Mouse (Mus musculus) embryonic facial prominence, embryonic 13.5 days (tissue): Measurements from ENCODE around the gene Angptl8. TPM values are rescaled to one million over a fixed set of nuclear protein-coding genes. Genes with fewer than 3 reads are reported as not detected.

Experiments used
- ATAC-seq: fragments of 200-750 bp; cut with Nextera tagmentation; 2 replicates; pipeline ENCODE4 v1.8.0; 2017; ENCODE audit warnings: low read depth; ENCODE audit not compliant: insufficient number of reproducible peaks, insufficient read depth, low FRiP score, low TSS enrichment
- H3K27ac ChIP-seq: fragments of 300-500 bp; sonication (generic); 2 replicates; pipeline ENCODE4 v1.5.1; 2015; ENCODE audit warnings: moderate library complexity, mild to moderate bottlenecking, inconsistent platforms
- H3K27me3 ChIP-seq: fragments of 300-500 bp; sonication (generic); 2 replicates; pipeline ENCODE4 v1.6.1; 2015; ENCODE audit warnings: mild to moderate bottlenecking, inconsistent platforms
- H3K36me3 ChIP-seq: fragments of 300-500 bp; sonication (generic); 2 replicates; pipeline ENCODE4 v1.6.1; 2015; ENCODE audit warnings: mild to moderate bottlenecking, inconsistent platforms
- H3K4me1 ChIP-seq: fragments of 300-500 bp; sonication (generic); 2 replicates; pipeline ENCODE4 v1.6.1; 2015; ENCODE audit warnings: inconsistent platforms
- H3K4me2 ChIP-seq: fragments of 300-500 bp; sonication (generic); 2 replicates; pipeline ENCODE4 v1.6.1; 2015; ENCODE audit warnings: moderate library complexity, mild to moderate bottlenecking, inconsistent platforms
- H3K4me3 ChIP-seq: fragments of 300-500 bp; sonication (generic); 2 replicates; pipeline ENCODE4 v1.5.1; 2015; ENCODE audit warnings: mild to moderate bottlenecking, inconsistent platforms
- H3K9ac ChIP-seq: fragments of 300-500 bp; sonication (generic); 2 replicates; pipeline ENCODE4 v1.6.1; 2015; ENCODE audit warnings: mild to moderate bottlenecking, inconsistent platforms
- H3K9me3 ChIP-seq: fragments of 300-500 bp; sonication (generic); 2 replicates; pipeline ENCODE4 v1.6.1; 2016; ENCODE audit warnings: inconsistent platforms
- WGBS: fragments of 180-500 bp; shearing (Covaris S2); methylation state at CpG from one replicate; pipeline ENCODE4 v1.1.7; 2015; ENCODE audit warnings: mixed read lengths; 5-methylcytosine and 5-hydroxymethylcytosine counted together
- polyA plus RNA-seq: library from polyadenylated mRNA; unstranded; fragments of >200 nt; fragmentation: Nextera tagmentation; extraction: Ambion mirVana; gene quantifications from 2 replicates; pipeline ENCODE4 v1.2.1, GENCODE M21; 2015

Gene Angptl8
- polyA plus RNA-seq, 1 experiment from 2014 or later, result 0.74 TPM

GRCm38 (mm10) chr9:21818125-21818524 is 17.2 kb upstream of the Angptl8 start:
- Histone ChIP-seq H3K4me1 (no peaks in the 10 kb centered on the region), H3K4me3 (no peak overlapping the region), H3K27me3 (no peaks in the 10 kb centered on the region), H3K27ac (no peak overlapping the region), H3K4me2 (no peak overlapping the region), H3K36me3 (peaks cover 64% of the 10 kb centered on the region), H3K9me3 (no peaks in the 10 kb centered on the region), H3K9ac (no peak overlapping the region)
- WGBS, result 77% methylated on average over 4 of the region's 4 CpGs
- no peak for ATAC-seq

DNA sequence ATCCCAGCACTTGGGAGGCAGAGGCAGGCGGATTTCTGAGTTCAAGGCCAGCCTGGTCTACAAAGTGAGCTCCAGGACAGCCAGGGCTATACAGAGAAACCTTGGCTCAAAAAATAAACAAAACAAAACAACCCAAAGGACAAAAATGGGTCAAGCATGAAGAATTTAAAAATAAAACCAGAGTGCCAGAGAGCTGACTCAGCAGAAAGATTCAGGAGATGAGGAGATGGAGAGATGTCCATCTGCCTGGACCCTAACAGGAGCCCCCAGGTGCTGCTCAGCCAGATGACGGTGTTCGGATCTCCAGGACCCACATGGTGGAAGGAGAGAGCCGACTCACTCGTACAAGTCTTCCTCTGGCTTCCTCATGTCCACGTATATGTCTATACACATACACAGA is 16.7 kb upstream of the Angptl8 start:
- H3K4me1 ChIP-seq, result no peaks in the 10 kb centered on the region
- peaks cover 61% of the 10 kb centered on the region for H3K36me3 ChIP-seq

GRCm38 (mm10) chr9:21819181-21819729 is 16.1 kb upstream of the Angptl8 start:
- H3K36me3 ChIP-seq, result peaks cover 61% of the 10 kb centered on the region
- H3K4me2 ChIP-seq, result no peak overlapping the region
- no peak overlapping the region for H3K9ac ChIP-seq
- no peaks in the 10 kb centered on the region for H3K27me3 ChIP-seq
- no peak overlapping the region for H3K27ac ChIP-seq
- no peak for ATAC-seq
- no peak overlapping the region for H3K4me3 ChIP-seq
- no peaks in the 10 kb centered on the region for H3K9me3 ChIP-seq
- WGBS, result 95% methylated on average over 2 of the region's 2 CpGs
- no peaks in the 10 kb centered on the region for H3K4me1 ChIP-seq

More for the DNA sequence above, 16.7 kb upstream of the Angptl8 start:
- no peak overlapping the region for H3K4me3 ChIP-seq
- no peak for ATAC-seq
- no peak overlapping the region for H3K9ac ChIP-seq
- WGBS, result 86% methylated on average over 6 of the region's 6 CpGs
- H3K27ac ChIP-seq, result no peak overlapping the region
- H3K27me3 ChIP-seq, result no peaks in the 10 kb centered on the region
- H3K4me2 ChIP-seq, result no peak overlapping the region
- no peaks in the 10 kb centered on the region for H3K9me3 ChIP-seq

- Histone ChIP-seq H3K4me3 (no peak overlapping the region), H3K27me3 (no peaks in the 10 kb centered on the region), H3K36me3 (peaks cover 61% of the 10 kb centered on the region), H3K4me1 (no peaks in the 10 kb centered on the region), H3K9me3 (no peaks in the 10 kb centered on the region), H3K9ac (no peak overlapping the region), H3K27ac (no peak overlapping the region), H3K4me2 (no peak overlapping the region)
- no peak for ATAC-seq
- WGBS, result 82% methylated on average over 12 of the region's 12 CpGs
Measured at GRCm38 (mm10) chr9:21820183-21820582, 15.1 kb upstream of the Angptl8 start.

DNA sequence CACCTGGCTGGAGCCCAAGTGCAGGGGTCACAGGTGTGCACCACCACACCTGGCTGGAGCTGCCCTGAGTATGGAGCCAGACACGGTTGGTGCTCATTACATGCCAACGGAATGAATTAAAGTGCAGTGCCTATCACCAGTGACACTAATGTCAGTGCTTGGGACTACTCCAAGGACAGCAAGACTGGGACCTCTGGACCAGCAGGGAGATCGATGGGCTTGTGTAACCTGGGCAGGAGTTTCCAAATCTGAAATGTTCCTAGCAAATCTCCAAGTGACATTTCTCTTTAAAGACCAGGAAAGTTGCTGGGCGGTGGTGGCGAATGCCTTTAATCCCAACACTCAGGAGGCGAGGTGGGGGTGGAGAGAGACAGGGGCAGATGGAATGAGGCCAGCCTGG is 12.6 kb upstream of the Angptl8 start:
- Histone ChIP-seq H3K27ac (no peak overlapping the region), H3K9ac (no peak overlapping the region), H3K4me3 (no peak overlapping the region), H3K4me1 (no peaks in the 10 kb centered on the region), H3K9me3 (no peaks in the 10 kb centered on the region), H3K27me3 (no peaks in the 10 kb centered on the region), H3K4me2 (no peak overlapping the region), H3K36me3 (peaks cover 48% of the 10 kb centered on the region)
- ATAC-seq, result no peak
- WGBS, result 75% methylated on average over 6 of the region's 6 CpGs

- no peak overlapping the region for H3K27ac ChIP-seq
- H3K4me3 ChIP-seq, result no peak overlapping the region
- 66% methylated on average over 4 of the region's 4 CpGs for WGBS
- no peaks in the 10 kb centered on the region for H3K9me3 ChIP-seq
- peaks cover 48% of the 10 kb centered on the region for H3K36me3 ChIP-seq
- no peak for ATAC-seq
- no peaks in the 10 kb centered on the region for H3K27me3 ChIP-seq
- H3K4me1 ChIP-seq, result no peaks in the 10 kb centered on the region
- no peak overlapping the region for H3K9ac ChIP-seq
- no peak overlapping the region for H3K4me2 ChIP-seq
Measured at GRCm38 (mm10) chr9:21823957-21824356, 11.4 kb upstream of the Angptl8 start.

- H3K9ac ChIP-seq, result no peak overlapping the region
- whole genome bisulfite sequencing, result 62% methylated on average over 10 of the region's 10 CpGs
- H3K36me3 ChIP-seq, result peaks cover 48% of the 10 kb centered on the region
- no peak overlapping the region for H3K4me3 ChIP-seq
- H3K9me3 ChIP-seq, result no peaks in the 10 kb centered on the region
- H3K4me1 ChIP-seq, result no peaks in the 10 kb centered on the region
- H3K4me2 ChIP-seq, result no peak overlapping the region
- ATAC-seq, result no peak; the same call in 1 of the 2 replicates
- H3K27me3 ChIP-seq, result no peaks in the 10 kb centered on the region
- H3K27ac ChIP-seq, result no peak overlapping the region
Measured at GRCm38 (mm10) chr9:21824366-21824765, 10.9 kb upstream of the Angptl8 start.

- no peak overlapping the region for H3K4me3 ChIP-seq
- H3K36me3 ChIP-seq, result peaks cover 63% of the 10 kb centered on the region
- H3K9me3 ChIP-seq, result no peaks in the 10 kb centered on the region
- H3K9ac ChIP-seq, result no peak overlapping the region
- no peak overlapping the region for H3K27ac ChIP-seq
- WGBS, result 87% methylated on average over 14 of the region's 14 CpGs
- no peak overlapping the region for H3K4me2 ChIP-seq
- H3K27me3 ChIP-seq, result no peaks in the 10 kb centered on the region
- no peaks in the 10 kb centered on the region for H3K4me1 ChIP-seq
- no peak for ATAC-seq
Measured at GRCm38 (mm10) chr9:21829834-21830460, 5.4 kb upstream of the Angptl8 start.

DNA sequence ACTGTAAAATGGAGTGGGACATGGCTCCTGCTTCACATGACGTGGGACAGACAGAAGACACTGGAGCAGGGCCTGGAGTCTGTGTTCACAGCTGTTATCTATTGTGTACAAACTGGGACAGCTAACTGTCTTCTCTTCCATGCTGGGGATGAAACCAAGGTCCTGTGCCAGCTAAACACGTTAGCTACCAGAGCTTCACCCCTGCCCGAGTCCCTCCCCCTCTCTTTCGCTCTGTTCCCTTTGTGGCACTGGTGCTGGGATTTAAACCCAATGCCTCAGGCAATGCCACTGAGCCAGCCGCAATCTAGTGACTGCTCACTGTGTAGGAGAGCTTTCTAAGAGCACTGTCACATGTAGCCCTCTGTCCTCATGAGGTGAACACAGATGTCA is 4.9 kb upstream of the Angptl8 start:
- H3K36me3 ChIP-seq, result peaks cover 65% of the 10 kb centered on the region
- 73% methylated on average over 5 of the region's 5 CpGs for WGBS
- ATAC-seq, result no peak

GRCm38 (mm10) chr9:21830936-21831335 is 4.4 kb upstream of the Angptl8 start:
- Histone ChIP-seq H3K27me3 (no peaks in the 10 kb centered on the region), H3K4me2 (no peak overlapping the region), H3K4me1 (no peaks in the 10 kb centered on the region), H3K27ac (no peak overlapping the region), H3K9me3 (no peaks in the 10 kb centered on the region), H3K36me3 (peaks cover 67% of the 10 kb centered on the region), H3K4me3 (no peak overlapping the region), H3K9ac (no peak overlapping the region)
- 87% methylated on average over 11 of the region's 11 CpGs for WGBS
- ATAC-seq, result no peak

More for the DNA sequence above, 4.9 kb upstream of the Angptl8 start:
- H3K27me3 ChIP-seq, result no peaks in the 10 kb centered on the region
- H3K9me3 ChIP-seq, result no peaks in the 10 kb centered on the region
- no peak overlapping the region for H3K27ac ChIP-seq
- no peak overlapping the region for H3K9ac ChIP-seq
- no peak overlapping the region for H3K4me3 ChIP-seq
- H3K4me2 ChIP-seq, result no peak overlapping the region
- no peaks in the 10 kb centered on the region for H3K4me1 ChIP-seq

DNA sequence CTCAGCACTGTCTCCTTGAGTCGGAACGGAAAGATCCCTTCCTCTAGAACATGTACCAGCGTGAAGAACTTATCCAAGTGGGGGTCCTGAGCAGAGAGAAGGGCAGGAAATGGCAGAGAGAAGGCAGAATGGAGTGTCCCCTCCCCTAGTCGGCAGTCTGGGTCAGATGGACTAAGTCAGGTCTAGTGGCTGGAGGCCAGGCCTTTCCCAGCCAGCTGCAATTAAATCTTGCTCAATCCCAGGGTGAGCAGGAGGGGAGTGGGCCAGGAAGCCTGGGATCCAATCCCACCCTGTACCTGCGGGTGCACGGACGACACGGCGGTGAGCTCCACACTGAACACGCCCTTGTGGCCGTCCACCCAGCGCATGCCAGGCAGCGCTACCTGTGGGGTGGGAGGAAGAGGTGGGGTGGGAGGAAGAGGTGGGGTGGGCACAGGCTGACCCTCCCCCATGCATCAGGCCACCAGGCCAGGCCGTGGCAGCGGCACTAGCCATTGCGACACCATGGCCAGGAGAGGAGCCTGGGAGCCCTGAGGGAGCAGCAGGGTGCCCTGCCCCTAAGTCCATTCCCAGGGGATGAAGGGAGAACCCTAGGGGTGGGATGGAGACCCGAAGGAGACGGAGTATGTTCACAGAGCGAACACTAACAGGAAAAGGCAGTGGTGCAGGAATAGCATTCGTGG is 3.6 kb upstream of the Angptl8 start:
- H3K27me3 ChIP-seq, result no peaks in the 10 kb centered on the region
- no peak for ATAC-seq
- H3K9ac ChIP-seq, result no peak overlapping the region
- no peak overlapping the region for H3K27ac ChIP-seq
- peaks cover 67% of the 10 kb centered on the region for H3K36me3 ChIP-seq
- H3K4me3 ChIP-seq, result no peak overlapping the region
- no peak overlapping the region for H3K4me2 ChIP-seq
- H3K9me3 ChIP-seq, result no peaks in the 10 kb centered on the region
- 94% methylated on average over 20 of the region's 20 CpGs for WGBS
- no peaks in the 10 kb centered on the region for H3K4me1 ChIP-seq

DNA sequence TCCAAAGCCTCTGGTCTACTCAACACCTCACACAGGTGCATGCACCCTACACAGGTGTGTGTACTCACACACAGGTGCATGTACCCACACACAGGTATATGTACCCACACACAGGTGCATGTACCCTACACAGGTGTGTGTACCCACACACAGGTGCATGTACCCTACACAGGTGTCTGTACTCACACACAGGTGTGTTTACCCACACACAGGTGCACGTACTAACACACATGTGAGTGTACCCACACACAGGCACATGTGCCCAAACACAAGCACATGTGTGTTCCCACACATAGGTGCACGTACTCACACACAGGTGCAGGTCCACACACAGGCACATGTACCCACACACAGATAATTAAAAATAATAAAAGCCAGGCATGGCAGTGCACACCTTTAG is 2.4 kb downstream of the Angptl8 start:
- Histone ChIP-seq H3K9ac (no peak overlapping the region), H3K27ac (no peak overlapping the region), H3K9me3 (no peaks in the 10 kb centered on the region), H3K36me3 (peaks cover 75% of the 10 kb centered on the region), H3K27me3 (no peaks in the 10 kb centered on the region), H3K4me1 (peaks cover 4% of the 10 kb centered on the region; the same call in 1 of the 2 replicates), H3K4me2 (no peak overlapping the region), H3K4me3 (no peak overlapping the region)
- ATAC-seq, result no peak
- WGBS, result 96% methylated on average over 2 of the region's 2 CpGs
